Mouse (Mus musculus) kidney, postnatal 25 days (tissue): ENCODE results near the gene Csrnp1.
A peak's percentile ranks its signal among the peaks of the same experiment; 100 is the strongest.

Source experiments
- DNase-seq, 2 experiments: peaks; one replicate each; pipeline ENCODE4 v3.0.0; 2021; ENCODE audit warnings: mixed read lengths in 2 of 2

Csrnp1 gene

DNA sequence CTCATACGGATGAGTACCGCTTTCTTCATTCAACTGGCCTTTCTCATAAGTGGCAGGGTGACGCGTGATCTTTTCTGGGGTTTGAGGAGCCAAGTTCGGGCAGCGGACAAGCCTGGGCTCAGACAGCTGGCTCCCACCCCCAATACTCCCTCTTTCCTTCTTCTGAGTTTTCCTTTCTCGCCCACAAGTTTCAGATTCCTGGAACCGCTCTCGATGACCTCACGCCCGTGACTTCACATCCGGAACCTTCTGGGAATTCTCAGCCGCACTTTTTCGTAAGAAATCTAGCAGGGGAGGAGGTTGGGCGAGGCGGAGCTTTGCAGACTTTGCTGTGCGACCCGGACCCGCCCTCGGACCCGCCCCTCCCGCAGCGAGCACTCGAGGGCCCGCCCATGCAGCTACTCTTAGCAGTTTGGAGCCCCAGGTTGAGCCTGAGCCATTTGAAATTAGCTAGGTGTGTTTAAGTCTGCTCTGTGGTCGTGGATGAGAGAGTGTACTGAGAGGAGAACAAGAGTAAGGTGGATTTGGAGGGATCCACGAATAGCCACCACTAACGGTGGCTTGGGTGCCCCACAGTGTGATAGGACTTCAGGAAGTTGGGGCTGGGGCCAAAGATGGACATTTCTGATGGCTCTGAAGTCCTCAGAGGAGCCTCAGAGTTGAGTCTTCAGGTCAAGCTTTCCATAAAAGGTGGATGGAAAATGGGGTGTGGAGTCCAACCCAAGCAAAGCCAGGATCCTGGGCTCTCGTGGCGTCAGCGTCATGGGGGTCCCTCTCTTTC is 17.7 kb upstream of the Csrnp1 start:
- DNase-seq, result peak; percentile 95 to 97

GRCm38 (mm10) chr9:120000761-120001160 is 16.3 kb upstream of the Csrnp1 start:
- peak; percentile 51 to 82 for DNase-seq

GRCm38 (mm10) chr9:119999636-120000035 is 15.2 kb upstream of the Csrnp1 start:
- DNase-seq, result peak in 1 of 2 experiments; percentile 39

- DNase-seq, result peak in 1 of 2 experiments; percentile 61
These were observed 14.3 kb upstream of the Csrnp1 start for GRCm38 (mm10) chr9:119998776-119999175.

GRCm38 (mm10) chr9:119996080-119996479 is 11.6 kb upstream of the Csrnp1 start:
- no peak for DNase-seq

GRCm38 (mm10) chr9:119994207-119994606 is 9.7 kb upstream of the Csrnp1 start:
- no peak for DNase-seq

DNA sequence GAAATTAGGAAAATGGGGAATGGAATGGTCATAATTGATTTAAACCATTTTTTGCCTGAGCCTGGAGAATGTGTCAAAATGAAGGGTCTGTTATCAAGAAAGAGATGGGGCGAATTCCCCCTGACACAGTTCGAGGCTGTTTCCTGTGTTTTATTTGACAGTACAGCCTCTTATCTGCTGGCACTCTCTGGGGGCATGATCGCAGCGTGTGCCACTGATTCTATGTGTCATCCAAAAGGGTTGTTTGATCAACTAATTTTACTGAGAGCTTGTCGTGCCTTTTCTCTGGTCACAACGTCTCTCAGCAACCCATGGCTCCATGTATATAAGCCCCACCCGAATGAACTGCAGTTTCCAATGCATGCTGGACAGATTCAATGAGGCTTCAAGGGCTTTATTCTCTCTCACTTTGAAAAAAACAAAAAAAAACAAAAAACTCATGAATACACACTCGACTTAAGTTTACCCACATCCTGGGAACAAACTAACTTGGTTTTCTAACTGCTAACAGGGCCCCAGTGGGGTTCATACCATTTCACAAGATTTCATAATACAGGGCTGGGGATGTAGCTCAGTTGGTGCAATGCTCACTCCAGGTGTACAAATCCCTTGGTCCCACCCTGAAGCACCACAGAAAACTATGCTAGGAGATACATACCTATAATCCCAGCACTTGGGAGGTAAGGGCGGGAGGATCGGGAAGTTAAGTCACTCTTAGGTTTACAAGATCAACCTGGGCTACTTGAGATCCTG is 8.8 kb upstream of the Csrnp1 start:
- DNase-seq, result no peak

GRCm38 (mm10) chr9:119991310-119991709 is 6.9 kb upstream of the Csrnp1 start:
- DNase-seq, result no peak

GRCm38 (mm10) chr9:119988304-119988703 is 3.8 kb upstream of the Csrnp1 start:
- no peak for DNase-seq

DNA sequence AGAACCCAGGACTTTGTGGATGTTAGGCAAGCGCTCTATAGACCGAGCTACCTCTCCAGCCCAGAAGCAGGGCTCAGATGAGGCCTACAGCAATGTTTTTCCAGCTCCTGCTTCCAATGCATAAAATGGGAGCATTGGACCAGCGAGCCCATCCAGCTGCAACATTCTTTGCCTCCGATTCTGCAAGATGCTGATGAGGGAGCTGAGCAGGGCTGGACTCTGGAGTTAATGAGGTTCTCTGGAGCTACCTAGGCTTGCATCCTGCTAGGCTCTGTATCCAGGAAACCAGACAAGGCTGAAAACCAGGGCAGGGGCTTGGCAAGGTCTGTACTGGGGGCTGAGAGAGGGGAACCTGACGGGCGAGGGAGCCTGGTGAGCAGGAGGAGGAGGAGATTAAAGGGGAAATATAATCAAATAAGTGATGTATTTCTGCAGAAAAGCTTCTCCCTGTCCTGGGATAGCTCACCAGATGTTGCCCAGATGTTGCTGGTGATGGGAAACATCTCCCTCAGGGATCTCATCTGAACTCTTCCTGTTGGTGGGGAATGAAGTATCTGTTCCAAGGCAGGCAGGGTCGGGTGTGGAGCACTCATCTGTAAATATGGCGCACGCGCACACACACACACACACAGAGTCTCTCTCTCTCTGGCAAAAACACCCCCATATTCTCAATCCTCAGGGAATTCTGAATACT is 1.6 kb upstream of the Csrnp1 start:
- no peak for DNase-seq

DNA sequence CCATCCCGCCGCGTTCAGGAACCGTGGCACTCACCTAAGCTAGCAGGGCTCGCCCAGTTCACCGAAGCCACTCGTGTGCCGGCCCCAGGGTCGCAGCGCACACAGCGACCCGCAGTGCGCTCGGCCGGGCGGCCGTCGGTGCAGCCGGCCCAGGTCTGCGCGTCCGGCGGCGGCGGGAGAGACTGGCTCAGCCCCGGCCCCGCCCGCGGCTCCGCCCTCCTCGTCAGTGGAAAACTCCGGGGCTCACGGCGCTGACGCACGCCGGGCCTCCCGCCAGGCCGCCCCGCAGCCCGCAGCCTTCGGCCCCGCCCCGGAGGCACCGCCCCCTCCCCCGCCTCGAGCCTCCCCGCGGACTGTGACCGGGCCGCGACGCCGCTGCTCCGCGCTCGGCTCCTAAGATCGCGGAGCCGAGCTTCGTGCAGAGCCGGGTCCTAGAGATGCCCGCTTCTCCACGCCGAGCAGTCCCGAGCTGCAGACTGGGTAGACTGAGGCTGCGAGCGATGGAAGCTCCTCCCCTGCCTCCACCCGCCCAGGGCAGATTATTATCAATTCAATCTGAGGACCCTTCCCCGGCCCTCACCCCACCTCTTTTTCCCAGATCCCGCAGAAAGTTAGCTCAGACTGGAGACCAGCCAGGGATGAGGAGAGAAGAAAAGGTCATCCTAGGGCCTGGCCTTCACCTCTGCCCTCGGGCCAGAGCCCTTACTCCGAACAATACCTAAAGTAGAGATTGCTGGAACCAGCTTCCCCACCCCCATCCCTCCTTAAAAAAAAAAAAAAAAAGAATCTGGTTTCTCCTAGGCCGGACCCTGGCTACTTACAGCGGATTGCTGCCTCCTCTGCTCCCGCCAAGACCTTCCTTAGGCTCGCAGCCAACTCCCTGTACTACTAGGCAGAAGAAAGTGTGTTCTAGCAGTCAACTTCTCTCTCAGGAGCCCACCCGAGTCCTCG is 598 bp downstream of the Csrnp1 start:
- peak; percentile 94 to 97 for DNase-seq

DNA sequence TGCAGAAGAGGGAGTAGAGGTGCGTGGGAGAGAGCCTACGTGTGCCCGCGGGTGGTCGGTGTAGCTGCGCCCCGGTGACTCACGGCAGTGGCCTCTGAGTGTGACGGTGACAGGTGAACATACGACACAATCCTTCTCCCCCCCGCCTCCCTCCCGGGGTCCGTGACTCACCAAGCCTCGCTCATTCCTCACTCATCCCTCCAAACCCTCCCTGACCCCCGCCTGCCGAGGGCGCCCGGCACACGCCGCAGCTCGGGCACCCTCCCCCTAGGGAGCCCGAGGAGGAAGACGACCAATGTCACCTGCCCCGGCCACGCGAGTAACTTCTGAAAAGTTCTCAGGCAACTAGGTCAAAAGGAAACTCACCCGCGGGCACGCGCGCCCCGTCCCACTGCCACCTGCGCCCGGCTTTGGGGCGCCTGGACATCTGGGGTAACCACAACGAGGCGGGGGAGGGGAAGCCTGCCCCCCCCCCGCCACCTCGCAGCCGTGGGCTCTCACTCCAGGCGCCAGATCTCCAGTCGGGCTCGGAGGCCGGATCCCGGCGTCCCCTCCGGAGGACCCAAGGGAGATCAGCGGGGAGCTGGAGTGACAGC is 1.4 kb downstream of the Csrnp1 start:
- DNase-seq, result peak; percentile 54 to 87

GRCm38 (mm10) chr9:119982241-119982811 is 2.1 kb downstream of the Csrnp1 start:
- peak; percentile 72 to 89 for DNase-seq

GRCm38 (mm10) chr9:119981183-119982179 is 3.0 kb downstream of the Csrnp1 start:
- DNase-seq, result peak; percentile 82 to 92

- DNase-seq, result peak; percentile 70 to 82
These were observed 3.7 kb downstream of the Csrnp1 start for GRCm38 (mm10) chr9:119980770-119981182.

DNA sequence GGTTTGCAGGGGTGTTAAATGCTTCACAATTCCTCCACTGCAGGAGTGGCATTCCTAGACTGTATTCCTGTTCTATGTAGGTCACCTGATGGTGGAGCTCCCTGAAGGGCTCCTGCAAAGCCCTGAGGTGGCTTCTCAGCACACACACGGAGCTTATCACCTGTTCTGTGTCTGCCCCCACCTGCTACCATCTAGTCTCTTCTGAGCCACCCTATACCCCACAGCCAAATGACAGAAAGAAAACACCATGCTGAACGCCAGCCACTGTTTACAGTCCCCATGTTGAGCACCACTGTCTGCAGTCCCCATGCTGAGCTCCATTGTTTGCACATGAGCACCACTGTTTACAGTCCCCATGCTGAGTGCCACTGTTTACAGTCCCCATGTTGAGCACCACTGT is 4.7 kb downstream of the Csrnp1 start:
- no peak for DNase-seq

DNA sequence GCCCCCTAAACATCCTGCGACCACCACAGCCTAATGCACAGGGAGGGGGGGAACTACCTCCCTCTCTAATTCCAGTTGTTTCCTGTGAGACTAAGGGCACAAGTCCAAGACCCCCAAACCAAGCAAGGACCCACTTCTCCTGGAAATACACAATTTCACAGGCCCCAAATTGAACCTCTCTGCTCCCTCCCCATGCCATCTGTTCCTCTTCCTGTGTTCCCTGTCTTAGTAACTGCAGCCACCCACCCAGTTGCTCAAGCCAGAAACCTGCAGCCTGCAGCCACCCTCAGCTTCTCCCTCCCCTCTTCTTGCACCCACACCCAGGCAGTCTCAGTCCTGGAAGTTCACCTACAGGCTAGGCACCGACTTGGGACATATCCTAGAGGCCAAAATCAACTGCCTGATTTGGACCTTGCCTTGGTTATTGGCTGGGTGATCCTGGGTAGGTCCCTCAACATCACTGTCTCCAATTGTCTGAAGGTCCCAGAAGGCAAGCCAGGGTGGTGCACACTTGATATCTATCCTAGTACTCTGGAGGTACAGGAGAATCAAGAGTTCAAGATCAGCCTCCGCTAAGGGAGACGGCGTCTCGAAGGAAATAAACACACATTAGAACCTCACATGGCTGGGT is 5.5 kb downstream of the Csrnp1 start:
- peak in 1 of 2 experiments; percentile 34 for DNase-seq

- DNase-seq, result peak in 1 of 2 experiments; percentile 51
These were observed 6.2 kb downstream of the Csrnp1 start for GRCm38 (mm10) chr9:119978151-119978810.

DNA sequence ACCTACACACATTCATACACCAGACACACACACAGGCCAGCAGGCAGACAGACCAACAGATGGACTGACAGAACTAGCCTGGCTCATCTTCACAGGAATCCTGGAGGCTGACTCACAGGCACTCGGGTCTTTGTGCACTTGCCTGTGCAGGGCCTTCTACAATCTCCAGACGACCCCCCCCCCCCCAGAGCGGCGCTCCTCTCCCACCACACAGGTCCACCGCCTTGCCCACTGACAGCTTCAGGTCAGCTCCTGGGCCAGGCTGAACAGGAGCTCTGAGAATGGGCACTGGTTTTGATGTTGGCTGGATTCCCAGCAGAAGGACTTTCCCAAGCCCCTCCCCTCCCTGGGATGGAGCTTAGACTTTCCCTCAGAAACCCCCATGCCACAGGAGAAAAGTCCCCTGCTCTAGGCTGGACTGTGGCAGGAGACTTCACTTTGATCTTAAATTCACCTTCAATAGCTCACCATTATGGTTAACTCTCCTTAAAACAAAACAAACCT is 6.8 kb downstream of the Csrnp1 start:
- DNase-seq, result peak; percentile 56 to 78
